Mouse (Mus musculus) midbrain, postnatal 0 days (tissue): ENCODE data around the gene Spata32. TPM values are rescaled to one million over a fixed set of nuclear protein-coding genes. Genes with fewer than 3 reads are reported as not detected.

Experiments
- ATAC-seq: fragments of 200-750 bp; cut with Nextera tagmentation; 2 replicates; pipeline ENCODE4 v1.8.0; 2017; ENCODE audit warnings: moderate number of reproducible peaks, mild to moderate bottlenecking, moderate TSS enrichment, moderate library complexity; ENCODE audit not compliant: low FRiP score
- DNase-seq: peaks from one replicate; pipeline ENCODE4 v3.0.0-alpha.2; 2015; ENCODE audit warnings: low spot score
- H3K27ac ChIP-seq: fragments of 300-500 bp; sonication (generic); 2 replicates; pipeline ENCODE4 v1.5.1; 2014; ENCODE audit warnings: low read depth, mild to moderate bottlenecking, low read length, mixed read lengths
- H3K27me3 ChIP-seq: fragments of 300-500 bp; sonication (generic); 2 replicates; pipeline ENCODE4 v1.6.1; 2014; ENCODE audit warnings: low read length, control low read depth, mixed read lengths; ENCODE audit not compliant: insufficient read depth
- H3K36me3 ChIP-seq: fragments of 300-500 bp; sonication (generic); 2 replicates; pipeline ENCODE4 v1.6.1; 2014; ENCODE audit warnings: low read length, control low read depth, mixed read lengths; ENCODE audit not compliant: insufficient read depth
- H3K4me1 ChIP-seq: fragments of 300-500 bp; sonication (generic); 2 replicates; pipeline ENCODE4 v1.6.1; 2014; ENCODE audit warnings: mild to moderate bottlenecking, control low read depth, antibody characterized with exemption, low read length, mixed read lengths; ENCODE audit not compliant: insufficient read depth
- H3K4me2 ChIP-seq: fragments of 300-500 bp; sonication (generic); 2 replicates; pipeline ENCODE4 v1.6.1; 2014; ENCODE audit warnings: low read depth, mild to moderate bottlenecking, low read length, mixed read lengths; ENCODE audit not compliant: poor library complexity, severe bottlenecking
- H3K4me3 ChIP-seq: fragments of 300-500 bp; sonication (generic); 2 replicates; pipeline ENCODE4 v1.5.1; 2014; ENCODE audit warnings: low read depth, mild to moderate bottlenecking, low read length, moderate library complexity
- H3K9ac ChIP-seq: fragments of 300-500 bp; sonication (generic); replicated peaks from 2 replicates; pipeline ENCODE4 v1.6.1; 2014; ENCODE audit warnings: mild to moderate bottlenecking, low read length, moderate library complexity, mixed read lengths; ENCODE audit not compliant: poor library complexity, severe bottlenecking
- H3K9me3 ChIP-seq: fragments of 300-500 bp; sonication (generic); 2 replicates; pipeline ENCODE4 v1.6.1; 2016; ENCODE audit warnings: low read length, control low read depth
- CTCF ChIP-seq: IDR thresholded peaks from 2 replicates; pipeline ENCODE4 v1.5.1; 2016; ENCODE audit warnings: antibody characterized with exemption, mild to moderate bottlenecking
- WGBS: fragments of 180-500 bp; shearing (Covaris S2); extraction: QIAGEN DNeasy Blood & Tissue Kit; methylation state at CpG from one replicate; pipeline ENCODE4 v1.1.7; 2014; 5-methylcytosine and 5-hydroxymethylcytosine counted together
- polyA plus RNA-seq: library from polyadenylated mRNA; unstranded; fragments of >200 nt; fragmentation: Nextera tagmentation; extraction: Ambion mirVana; gene quantifications from 2 replicates; pipeline ENCODE4 v1.2.1, GENCODE M21; 2015
- total RNA-seq: library from RNA; depleted of rRNA; stranded (reverse); fragments of >200 nt; gene quantifications from 2 replicates; pipeline ENCODE4 v1.2.3, GENCODE M21; 2014

Gene Spata32
- total and polyA plus RNA-seq, 2 experiments from 2014 or later, result 1.2 to 1.4 TPM

- Histone ChIP-seq H3K9ac (no peak overlapping the region), H3K4me2 (peak overlapping the region; percentile 97), H3K27ac (no peak overlapping the region), H3K9me3 (no peaks in the 10 kb centered on the region), H3K4me1 (peaks cover 9% of the 10 kb centered on the region; the same call in 1 of the 2 replicates), H3K4me3 (no peak overlapping the region), H3K36me3 (peaks cover 33% of the 10 kb centered on the region), H3K27me3 (peaks cover 20% of the 10 kb centered on the region)
- no peak for ATAC-seq
- 12% methylated on average over 15 of the region's 16 CpGs for WGBS
- DNase-seq, result no peak
- TF ChIP-seq CTCF, result no peak
Observed at GRCm38 (mm10) chr11:103198339-103198738, 19.9 kb downstream of the Spata32 start.

GRCm38 (mm10) chr11:103197340-103197739, 20.9 kb downstream of the Spata32 start:
- Histone ChIP-seq H3K9ac (no peak overlapping the region), H3K4me3 (no peak overlapping the region), H3K27ac (no peak overlapping the region), H3K9me3 (no peaks in the 10 kb centered on the region), H3K4me1 (peaks cover 9% of the 10 kb centered on the region; the same call in 1 of the 2 replicates), H3K4me2 (no peak overlapping the region), H3K36me3 (peaks cover 33% of the 10 kb centered on the region), H3K27me3 (peaks cover 22% of the 10 kb centered on the region)
- ATAC-seq, result no peak
- no peak for DNase-seq
- no peak for TF ChIP-seq CTCF
- 93% methylated on average over 4 of the region's 4 CpGs for WGBS

DNA sequence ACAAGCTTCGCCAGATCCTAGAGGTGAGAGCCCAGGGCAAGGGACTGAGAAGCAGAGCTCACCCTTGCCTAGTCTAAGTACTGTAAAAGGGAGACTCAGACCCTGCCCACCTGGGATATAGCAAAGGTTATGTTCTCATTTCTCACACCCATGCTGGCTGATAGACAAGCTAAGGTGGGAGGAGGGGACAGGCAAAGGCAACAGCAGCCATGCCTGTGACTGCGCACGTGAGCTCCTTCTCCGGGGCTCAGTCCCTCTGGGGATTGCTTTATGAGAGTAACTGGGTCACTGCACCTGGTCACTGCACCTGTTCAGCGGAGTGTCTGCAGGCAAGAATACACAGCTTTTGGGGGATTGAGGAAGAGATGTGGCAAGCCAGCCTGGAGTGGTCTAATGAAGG, 22.6 kb downstream of the Spata32 start:
- ATAC-seq (no peak), DNase-seq (peak; percentile 20)
- 85% methylated on average over 5 of the region's 5 CpGs for WGBS
- no peak for TF ChIP-seq CTCF
- no peak overlapping the region for H3K9ac ChIP-seq
- H3K4me1 ChIP-seq, result peaks cover 9% of the 10 kb centered on the region; the same call in 1 of the 2 replicates
- H3K27ac ChIP-seq, result no peak overlapping the region
- no peaks in the 10 kb centered on the region for H3K9me3 ChIP-seq
- peaks cover 34% of the 10 kb centered on the region for H3K36me3 ChIP-seq
- H3K4me2 ChIP-seq, result no peak overlapping the region
- H3K4me3 ChIP-seq, result no peak overlapping the region
- peaks cover 27% of the 10 kb centered on the region for H3K27me3 ChIP-seq

- no peak for TF ChIP-seq CTCF
- DNase-seq, result peak; percentile 14
- Histone ChIP-seq H3K9ac (no peak overlapping the region), H3K27ac (no peak overlapping the region), H3K4me1 (peaks cover 9% of the 10 kb centered on the region; the same call in 1 of the 2 replicates), H3K9me3 (no peaks in the 10 kb centered on the region), H3K4me2 (no peak overlapping the region), H3K4me3 (no peak overlapping the region), H3K27me3 (peaks cover 31% of the 10 kb centered on the region), H3K36me3 (peaks cover 38% of the 10 kb centered on the region)
- ATAC-seq, result no peak
- 93% methylated on average over 18 of the region's 18 CpGs for WGBS
Observed at GRCm38 (mm10) chr11:103195236-103195635, 23.0 kb downstream of the Spata32 start.

DNA sequence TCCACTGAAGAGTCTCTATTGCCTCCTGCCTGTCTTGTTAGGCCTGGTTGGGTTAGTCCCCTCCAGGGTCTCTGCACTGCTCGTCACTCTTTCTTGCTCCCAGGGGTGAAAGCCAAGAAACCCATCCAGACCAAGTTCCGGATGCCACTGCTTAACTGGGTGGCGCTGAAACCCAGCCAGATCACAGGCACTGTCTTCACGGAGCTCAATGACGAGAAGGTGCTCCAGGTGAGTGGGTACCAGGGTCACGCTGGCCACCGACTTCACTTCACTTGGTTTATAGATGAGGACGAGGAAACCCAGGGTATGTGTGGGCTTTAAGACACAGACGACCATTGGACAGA, 24.4 kb downstream of the Spata32 start:
- no peak for DNase-seq
- no peak overlapping the region for H3K4me2 ChIP-seq
- H3K9ac ChIP-seq, result no peak overlapping the region
- TF ChIP-seq CTCF, result no peak
- peaks cover 45% of the 10 kb centered on the region for H3K36me3 ChIP-seq
- H3K27me3 ChIP-seq, result peaks cover 34% of the 10 kb centered on the region
- H3K4me3 ChIP-seq, result no peak overlapping the region
- no peaks in the 10 kb centered on the region for H3K9me3 ChIP-seq
- H3K27ac ChIP-seq, result no peak overlapping the region
- WGBS, result 38% methylated on average over 9 of the region's 9 CpGs
- ATAC-seq, result no peak
- peaks cover 2% of the 10 kb centered on the region; the same call in 1 of the 2 replicates for H3K4me1 ChIP-seq

DNA sequence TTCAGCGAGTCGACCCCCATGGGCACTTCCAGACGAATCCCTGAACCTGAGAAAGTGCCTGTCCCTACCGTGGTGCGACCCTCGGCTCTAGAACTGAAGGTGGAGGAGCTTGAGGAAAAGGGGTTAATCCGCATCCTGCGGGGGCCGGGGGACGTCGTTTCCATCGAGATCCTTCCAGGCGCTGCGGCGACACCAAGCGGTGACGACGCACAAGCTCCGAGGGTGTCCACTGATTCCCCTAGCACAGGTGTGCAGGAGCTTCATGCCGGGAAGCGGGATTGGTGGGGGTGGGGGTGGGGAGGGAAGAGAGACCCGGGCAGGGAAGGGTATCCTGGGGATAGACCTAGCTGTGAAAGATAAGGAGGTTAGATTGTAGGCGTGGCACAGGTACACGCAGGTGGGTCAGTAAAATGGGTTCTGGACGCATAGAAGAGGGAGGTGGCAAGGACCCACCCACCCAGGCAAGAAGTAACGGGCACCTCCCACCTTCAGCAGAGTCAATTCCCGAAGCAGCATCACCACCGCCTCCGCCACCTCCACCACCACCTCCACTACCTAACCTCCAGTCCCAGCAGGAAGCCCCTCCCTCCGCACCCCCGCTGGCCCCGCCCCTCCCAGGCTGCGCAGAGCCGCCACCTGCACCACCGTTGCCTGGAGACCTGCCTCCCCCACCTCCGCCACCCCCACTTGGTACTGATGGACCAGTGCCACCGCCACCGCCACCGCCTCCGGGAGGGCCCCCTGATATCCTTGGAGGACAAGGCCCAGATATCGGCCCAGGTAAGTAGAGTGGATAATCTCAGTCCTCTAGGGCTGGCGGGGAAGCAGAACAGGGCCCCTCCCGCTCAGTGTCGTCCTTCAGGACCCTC, 25.0 kb downstream of the Spata32 start:
- ATAC-seq (peak; percentile 39; the same call in 1 of the 2 replicates), DNase-seq (peak; percentile 78)
- H3K27me3 ChIP-seq, result peaks cover 33% of the 10 kb centered on the region
- no peak overlapping the region for H3K27ac ChIP-seq
- TF ChIP-seq CTCF, result peak; percentile 73
- H3K9ac ChIP-seq, result no peak overlapping the region
- H3K36me3 ChIP-seq, result peaks cover 45% of the 10 kb centered on the region
- H3K4me1 ChIP-seq, result no peaks in the 10 kb centered on the region
- H3K4me2 ChIP-seq, result peak overlapping the region; percentile 45
- WGBS, result 7% methylated on average over 42 of the region's 44 CpGs
- H3K4me3 ChIP-seq, result peak overlapping the region; percentile 23
- H3K9me3 ChIP-seq, result no peaks in the 10 kb centered on the region
